Mouse (Mus musculus) embryo, embryonic 11 days (tissue): Measurements from ENCODE around the gene Plac1.

Experiments used
- DNase-seq: peaks from one replicate; pipeline ENCODE4 v3.0.0-alpha.2; 2015

The Plac1 gene

GRCm38 (mm10) chrX:53099951-53100350, 140.0 kb downstream of the Plac1 start:
- DNase-seq, result no peak

DNA sequence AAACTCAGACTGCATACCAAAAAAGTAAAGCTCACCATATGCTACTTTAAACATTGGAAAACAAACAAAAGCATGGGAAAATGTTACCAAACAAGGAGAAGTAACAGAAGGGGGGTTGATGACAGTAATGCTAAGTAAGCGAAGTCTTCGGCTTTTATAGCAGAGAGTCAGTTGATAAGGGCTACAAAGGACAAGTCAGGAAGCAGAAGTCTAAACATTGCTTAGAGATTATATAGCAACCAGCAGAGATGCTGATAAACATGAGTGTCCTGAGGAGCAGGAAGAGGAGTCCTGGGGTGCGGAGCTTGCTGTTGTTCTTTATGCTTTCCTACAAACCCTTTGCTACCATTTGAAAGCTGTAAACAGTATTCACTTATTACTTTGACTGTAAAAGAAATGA, 140.6 kb downstream of the Plac1 start:
- no peak for DNase-seq

- no peak for DNase-seq
Observed at GRCm38 (mm10) chrX:53098293-53098692, 141.6 kb downstream of the Plac1 start.

DNA sequence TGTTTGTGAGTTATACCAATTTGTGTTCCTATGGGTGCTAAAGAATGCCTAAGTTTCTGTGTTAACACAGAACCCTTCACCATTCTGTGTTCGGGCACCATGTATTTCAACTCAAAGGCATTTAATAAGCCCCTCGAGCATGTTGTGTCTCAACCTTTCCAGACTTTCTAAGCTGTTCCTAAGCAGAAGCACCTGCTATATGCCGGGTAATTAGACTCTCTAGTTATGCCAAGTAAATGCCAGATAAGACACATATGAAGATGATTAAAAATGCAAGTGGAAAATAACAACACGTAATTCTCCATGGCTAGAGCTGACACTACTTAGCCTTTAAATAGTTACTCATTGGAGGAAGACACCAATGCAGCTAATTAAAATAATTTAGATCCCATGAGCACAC, 142.1 kb downstream of the Plac1 start:
- DNase-seq, result no peak

- no peak for DNase-seq
Observed at GRCm38 (mm10) chrX:53093381-53093780, 146.5 kb downstream of the Plac1 start.

DNA sequence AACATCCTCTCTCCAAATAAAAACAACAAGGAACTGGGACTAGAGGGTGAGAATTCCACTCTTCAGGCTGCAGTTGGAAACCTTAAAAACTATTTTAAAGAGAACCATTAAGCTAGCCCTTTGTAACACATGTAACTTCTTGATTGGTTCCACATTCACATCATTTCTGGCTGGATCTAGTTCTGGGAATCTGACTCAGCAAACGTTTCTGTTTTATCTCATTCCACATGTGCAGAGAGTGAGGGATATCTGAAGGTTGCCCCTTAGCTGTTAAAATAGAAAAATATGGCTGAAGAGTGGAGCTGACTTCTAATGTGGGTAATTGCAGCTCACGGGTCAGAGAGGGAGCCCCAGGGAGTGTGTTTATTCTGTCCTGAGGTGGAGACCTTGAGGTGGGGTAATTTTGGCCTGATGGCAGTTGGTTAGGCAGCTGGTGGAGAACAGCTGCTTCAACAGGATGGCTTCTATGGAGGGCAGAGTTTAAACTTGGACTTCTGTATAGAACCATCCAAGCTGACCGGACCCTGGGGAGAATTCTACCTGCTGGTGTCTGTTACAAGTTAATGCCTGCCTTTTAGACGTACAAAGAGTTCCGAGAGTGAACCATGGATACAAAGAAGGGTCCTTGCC, 151.1 kb downstream of the Plac1 start:
- DNase-seq, result peak; percentile 22

- no peak for DNase-seq
Observed at GRCm38 (mm10) chrX:53087202-53087601, 152.7 kb downstream of the Plac1 start.

- DNase-seq, result no peak
Observed at GRCm38 (mm10) chrX:53085559-53085958, 154.4 kb downstream of the Plac1 start.

GRCm38 (mm10) chrX:53064406-53064805, 175.5 kb downstream of the Plac1 start:
- DNase-seq, result no peak

GRCm38 (mm10) chrX:53059426-53060007, 180.4 kb downstream of the Plac1 start:
- DNase-seq, result peak; percentile 21

GRCm38 (mm10) chrX:53058459-53059280, 181.2 kb downstream of the Plac1 start:
- DNase-seq, result peak; percentile 58

GRCm38 (mm10) chrX:53057760-53058090, 182.2 kb downstream of the Plac1 start:
- no peak for DNase-seq

DNA sequence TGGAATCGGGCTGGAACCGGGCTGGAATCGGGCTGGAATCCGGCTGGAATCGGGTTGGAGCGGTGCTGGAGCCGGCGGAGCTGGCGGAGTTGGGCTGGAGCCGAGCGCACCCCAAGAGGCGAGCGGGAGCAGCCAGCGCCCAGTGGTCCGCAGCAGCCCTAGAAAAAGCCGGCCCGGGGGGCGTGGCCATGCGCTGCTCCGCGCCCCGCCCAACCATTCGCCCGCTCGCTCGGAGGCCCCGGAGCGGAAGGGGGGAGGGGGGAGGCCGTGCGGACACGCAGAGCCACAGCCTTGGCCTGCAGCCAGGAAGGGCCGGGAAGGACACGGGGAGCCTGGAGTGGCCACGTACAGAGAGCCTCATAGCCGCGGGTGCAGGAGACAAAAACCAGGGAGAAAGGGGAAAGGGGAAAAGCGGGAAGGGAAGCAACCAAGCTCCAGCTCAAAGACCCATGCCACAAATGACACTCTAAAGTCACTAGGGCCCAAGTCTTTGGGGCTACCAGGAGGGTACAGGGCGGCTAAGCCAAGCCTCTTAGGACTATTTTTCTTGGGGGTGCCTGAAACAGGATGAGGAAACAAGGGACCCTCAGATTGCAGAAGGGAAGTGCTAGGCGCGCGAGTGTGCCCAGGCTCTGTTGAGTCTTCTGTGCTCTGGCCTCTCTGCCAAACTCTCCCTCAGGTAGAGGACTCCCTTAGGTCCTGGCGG, 182.7 kb downstream of the Plac1 start:
- peak; percentile 92 for DNase-seq

GRCm38 (mm10) chrX:53056627-53057026, 183.3 kb downstream of the Plac1 start:
- peak; percentile 73 for DNase-seq

DNA sequence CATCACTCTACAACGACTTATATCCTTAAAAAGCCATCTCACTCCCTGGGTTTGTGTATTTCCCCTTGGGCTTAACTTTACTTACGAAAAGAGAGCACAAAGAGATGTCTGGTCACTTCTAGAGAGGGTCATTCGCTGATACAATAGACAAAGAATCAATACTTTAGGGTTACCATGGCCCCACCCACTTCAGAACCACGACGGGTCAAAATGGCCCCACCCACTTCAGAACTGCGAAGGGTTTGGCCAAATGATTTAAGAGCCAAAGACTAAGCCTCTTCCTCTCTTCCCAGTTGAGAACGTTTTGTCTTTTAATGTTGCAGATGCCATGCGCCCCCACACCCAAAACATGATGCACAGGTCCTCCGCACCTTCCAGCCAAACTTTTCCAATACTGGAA, 184.1 kb downstream of the Plac1 start:
- peak; percentile 38 for DNase-seq

- no peak for DNase-seq
Observed at GRCm38 (mm10) chrX:53053885-53054284, 186.0 kb downstream of the Plac1 start.

DNA sequence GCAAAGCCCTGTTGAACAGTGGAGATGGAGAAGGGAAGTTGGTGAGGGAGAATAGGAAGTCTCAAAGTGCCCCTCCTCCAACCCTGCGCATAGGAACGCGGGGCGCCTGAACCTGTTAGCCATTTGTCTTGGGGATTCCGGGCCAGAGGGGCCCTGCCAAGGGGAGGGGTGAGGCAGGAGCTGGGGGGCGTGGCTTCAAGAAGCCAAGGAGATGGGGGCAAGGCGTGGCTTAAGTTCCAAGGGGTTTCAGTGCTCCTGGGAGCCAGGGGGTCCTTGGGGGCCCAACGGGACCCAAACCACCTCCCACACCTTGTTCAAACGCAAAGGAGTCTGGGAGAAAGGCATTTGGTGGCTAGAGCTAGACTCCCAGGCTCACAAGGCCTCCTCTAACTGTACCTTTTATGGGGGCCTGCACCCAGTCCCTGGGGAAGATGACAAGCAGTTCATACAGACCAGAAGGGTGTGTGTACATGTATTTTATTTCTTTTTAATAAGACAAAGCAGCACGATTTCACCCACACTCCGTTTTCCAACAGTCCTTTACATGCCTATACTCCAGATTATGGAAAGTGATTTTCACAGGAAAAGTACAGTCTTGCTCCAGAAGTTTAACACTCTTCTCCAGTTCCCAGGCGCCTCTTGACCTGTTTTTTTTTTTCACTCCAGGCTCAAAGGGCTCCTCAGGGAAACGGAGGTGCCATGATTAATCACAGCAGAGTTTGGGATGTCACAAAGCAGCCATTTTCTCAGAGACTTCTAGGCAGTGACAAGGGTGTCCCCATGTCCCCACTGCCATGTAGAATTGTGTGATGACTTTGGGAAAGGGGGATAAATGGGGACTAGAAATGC, 187.0 kb downstream of the Plac1 start:
- DNase-seq, result peak; percentile 87

DNA sequence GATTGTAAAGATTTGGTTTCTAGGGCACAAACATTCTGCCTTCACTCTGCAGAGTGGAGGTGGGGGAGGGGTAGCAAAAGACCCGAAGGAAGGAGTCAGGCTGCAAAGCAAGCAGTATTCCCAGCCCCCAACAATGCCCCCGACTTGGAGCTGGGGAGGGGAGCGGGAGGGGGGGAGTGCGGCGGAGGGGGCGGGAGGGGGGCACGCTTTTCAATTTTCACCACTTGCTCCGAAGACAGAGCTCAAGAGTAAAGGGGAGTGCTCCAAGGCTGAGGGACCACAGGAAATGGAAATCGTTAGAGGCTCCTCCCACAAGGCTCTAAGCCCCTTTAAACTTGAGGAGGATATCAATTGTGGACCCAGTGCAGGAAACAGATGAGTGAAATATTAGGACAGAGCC, 189.6 kb downstream of the Plac1 start:
- DNase-seq, result peak; percentile 71

DNA sequence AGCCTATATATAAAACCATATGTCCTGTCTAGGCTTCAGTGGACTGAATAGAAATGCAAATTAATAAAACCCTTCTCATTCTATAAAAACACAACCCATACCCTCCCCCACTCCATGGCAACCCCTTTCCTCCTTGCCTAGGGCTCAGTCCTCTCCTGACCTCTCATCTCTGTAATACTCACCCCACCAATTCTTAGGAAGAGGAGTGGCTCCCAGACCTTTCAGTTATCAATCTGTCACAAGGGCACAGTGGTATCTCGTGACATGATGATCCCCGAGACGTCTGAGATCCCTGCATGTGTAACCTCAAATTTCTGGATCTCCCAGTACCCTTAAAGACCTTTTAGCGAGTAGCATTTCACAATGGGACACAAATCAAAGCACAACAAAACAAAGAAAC, 190.7 kb downstream of the Plac1 start:
- no peak for DNase-seq

- DNase-seq, result no peak
Observed at GRCm38 (mm10) chrX:53046911-53047310, 193.0 kb downstream of the Plac1 start.

- DNase-seq, result no peak
Observed at GRCm38 (mm10) chrX:53046033-53046432, 193.9 kb downstream of the Plac1 start.

DNA sequence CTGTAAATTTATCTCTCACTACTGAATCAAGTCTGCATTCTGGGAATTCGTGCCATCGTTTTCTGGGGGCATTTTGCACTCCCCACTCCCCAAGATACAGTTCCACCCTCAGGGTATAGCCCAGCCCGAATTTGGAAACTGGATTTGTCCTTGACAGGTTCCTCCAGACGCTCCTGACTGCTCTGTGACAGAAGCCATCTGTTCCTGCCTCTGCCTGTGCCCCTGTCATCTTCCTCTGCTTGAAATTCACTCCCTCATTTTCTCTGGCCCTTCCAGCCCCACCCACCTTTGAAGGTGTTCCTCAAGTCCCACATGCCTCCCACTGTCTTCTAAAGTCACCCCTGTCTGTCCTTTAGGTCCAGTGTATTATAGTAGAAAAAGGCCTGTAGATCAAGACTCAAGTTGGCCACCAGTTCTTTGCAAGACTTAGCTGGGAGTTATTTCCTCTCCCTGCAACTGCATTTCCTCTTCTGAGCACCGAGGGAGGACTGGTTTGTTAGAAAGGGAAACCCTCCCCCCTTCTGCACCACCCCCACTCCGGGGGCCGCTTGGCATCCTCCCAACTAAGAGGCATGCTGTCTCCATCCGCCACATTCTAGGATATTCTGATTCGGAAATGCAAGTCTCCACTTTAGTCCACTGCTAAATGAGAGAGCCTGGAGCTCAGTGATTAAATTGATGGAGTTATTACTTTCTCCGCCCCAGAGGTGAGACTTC, 194.6 kb downstream of the Plac1 start:
- DNase-seq, result no peak
